Mouse (Mus musculus): ENCODE measurements around the gene Igf2bp2.

Gene Igf2bp2

GRCm38 (mm10) chr16:22162512-22163455 lies at the start of gene Igf2bp2:
TSS of gene Igf2bp2 (minus strand) at chr16:22163299.
- DNase-seq = peak; percentile 15 to 24

- no peak for DNase-seq
Measured at GRCm38 (mm10) chr16:22203501-22203900, 40.4 kb upstream of the Igf2bp2 start.

- no peak for DNase-seq
Measured at GRCm38 (mm10) chr16:22201858-22202257, 38.8 kb upstream of the Igf2bp2 start.

- DNase-seq = no peak
Measured at GRCm38 (mm10) chr16:22200476-22200875, 37.4 kb upstream of the Igf2bp2 start.

GRCm38 (mm10) chr16:22187366-22187765 lies 24.3 kb upstream of the Igf2bp2 start:
- DNase-seq = no peak

- no peak for DNase-seq
Measured at GRCm38 (mm10) chr16:22185411-22185810, 22.3 kb upstream of the Igf2bp2 start.

- no peak for DNase-seq
Measured at GRCm38 (mm10) chr16:22184113-22184512, 21.0 kb upstream of the Igf2bp2 start.

GRCm38 (mm10) chr16:22182286-22182685 lies 19.2 kb upstream of the Igf2bp2 start:
- DNase-seq = no peak

- no peak for DNase-seq
Measured at GRCm38 (mm10) chr16:22178793-22179192, 15.7 kb upstream of the Igf2bp2 start.

GRCm38 (mm10) chr16:22177999-22178398 lies 14.9 kb upstream of the Igf2bp2 start:
- DNase-seq = no peak

GRCm38 (mm10) chr16:22168731-22169130 lies 5.6 kb upstream of the Igf2bp2 start:
- DNase-seq = no peak

GRCm38 (mm10) chr16:22165556-22165955 lies 2.5 kb upstream of the Igf2bp2 start:
- DNase-seq = no peak

- DNase-seq = no peak
Measured at GRCm38 (mm10) chr16:22164446-22164845, 1.3 kb upstream of the Igf2bp2 start.

GRCm38 (mm10) chr16:22163456-22163851 lies 355 bp upstream of the Igf2bp2 start:
- DNase-seq = no peak

- no peak for DNase-seq
Measured at GRCm38 (mm10) chr16:22162066-22162511, 1.0 kb downstream of the Igf2bp2 start.

GRCm38 (mm10) chr16:22161351-22162065 lies 1.6 kb downstream of the Igf2bp2 start:
- peak in 1 of 2 experiments; percentile 9 for DNase-seq

- DNase-seq = no peak
Measured at GRCm38 (mm10) chr16:22160386-22161145, 2.5 kb downstream of the Igf2bp2 start.

GRCm38 (mm10) chr16:22152941-22153444 lies 10.1 kb downstream of the Igf2bp2 start:
- DNase-seq = no peak

- no peak for DNase-seq
Measured at GRCm38 (mm10) chr16:22151706-22152315, 11.3 kb downstream of the Igf2bp2 start.

GRCm38 (mm10) chr16:22150421-22150820 lies 12.7 kb downstream of the Igf2bp2 start:
- no peak for DNase-seq

- no peak for DNase-seq
Measured at GRCm38 (mm10) chr16:22149659-22150345, 13.3 kb downstream of the Igf2bp2 start.

GRCm38 (mm10) chr16:22149076-22149475 lies 14.0 kb downstream of the Igf2bp2 start:
- DNase-seq = no peak
